Mouse (Mus musculus) forebrain, embryonic 16.5 days (tissue): ENCODE results near the gene Aff1. TPM values are rescaled to one million over a fixed set of nuclear protein-coding genes. Genes with fewer than 3 reads are reported as not detected.

Source experiments
- ATAC-seq: fragments of 200-750 bp; cut with Nextera tagmentation; 2 replicates; pipeline ENCODE4 v1.8.0; 2017; ENCODE audit warnings: mild to moderate bottlenecking, moderate library complexity
- H3K27ac ChIP-seq: fragments of 300-500 bp; sonication (generic); 2 replicates; pipeline ENCODE4 v1.5.1; 2014; ENCODE audit warnings: low read length, control low read depth
- H3K27me3 ChIP-seq: fragments of 300-500 bp; sonication (generic); replicated peaks from 2 replicates; pipeline ENCODE4 v1.6.1; 2014; ENCODE audit warnings: low read length; ENCODE audit not compliant: control insufficient read depth, insufficient read depth
- H3K36me3 ChIP-seq: fragments of 300-500 bp; sonication (generic); 2 replicates; pipeline ENCODE4 v1.6.1; 2014; ENCODE audit not compliant: control insufficient read depth, insufficient read depth
- H3K4me1 ChIP-seq: fragments of 300-500 bp; sonication (generic); replicated peaks from 2 replicates; pipeline ENCODE4 v1.6.1; 2014; ENCODE audit warnings: low read length; ENCODE audit not compliant: control insufficient read depth, insufficient read depth
- H3K4me2 ChIP-seq: fragments of 300-500 bp; sonication (generic); 2 replicates; pipeline ENCODE4 v1.6.1; 2014; ENCODE audit warnings: mild to moderate bottlenecking, low read length, control low read depth
- H3K4me3 ChIP-seq: fragments of 300-500 bp; sonication (generic); replicated peaks from 2 replicates; pipeline ENCODE4 v1.5.1; 2014; ENCODE audit warnings: mild to moderate bottlenecking, low read length, control low read depth
- H3K9ac ChIP-seq: fragments of 300-500 bp; sonication (generic); replicated peaks from 2 replicates; pipeline ENCODE4 v1.6.1; 2014; ENCODE audit warnings: low read depth, low read length, control low read depth
- H3K9me3 ChIP-seq: fragments of 300-500 bp; sonication (generic); 2 replicates; pipeline ENCODE4 v1.6.1; 2016; ENCODE audit warnings: low read length; ENCODE audit not compliant: control insufficient read depth
- WGBS: fragments of 180-500 bp; shearing (Covaris S2); extraction: QIAGEN DNeasy Blood & Tissue Kit; methylation state at CpG from one replicate; pipeline ENCODE4 v1.1.7; 2014; 5-methylcytosine and 5-hydroxymethylcytosine counted together
- polyA plus RNA-seq: library from polyadenylated mRNA; unstranded; fragments of >200 nt; fragmentation: Nextera tagmentation; extraction: Ambion mirVana; gene quantifications from 2 replicates; pipeline ENCODE4 v1.2.1, GENCODE M21; 2015

Gene Aff1
- polyA plus RNA-seq, 1 experiment from 2014 or later: 1.5 TPM

DNA sequence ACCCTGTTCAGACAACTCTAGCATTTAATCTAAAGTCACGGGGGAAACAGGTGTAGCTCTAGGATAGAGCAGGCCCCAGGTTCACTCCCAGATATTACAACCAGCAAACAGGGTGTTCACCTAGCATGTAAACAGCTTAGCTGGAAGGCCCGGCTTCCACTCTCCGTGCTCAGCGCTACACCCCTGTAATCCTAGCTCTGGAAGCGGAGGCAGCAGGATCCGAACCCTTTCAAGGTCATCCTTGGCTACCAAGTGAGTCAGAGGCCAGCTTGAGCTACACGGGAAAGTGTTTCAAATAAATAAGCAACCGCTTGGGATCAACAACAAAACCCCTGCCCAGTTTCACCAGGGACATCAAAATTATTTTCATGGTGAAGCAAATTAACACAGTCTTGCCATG is 2.0 kb upstream of the Aff1 start:
- peaks cover 15% of the 10 kb centered on the region for H3K27me3 ChIP-seq
- H3K9me3 ChIP-seq: no peaks in the 10 kb centered on the region
- no peaks in the 10 kb centered on the region for H3K36me3 ChIP-seq
- no peak overlapping the region for H3K4me2 ChIP-seq
- ATAC-seq: no peak
- peaks cover 18% of the 10 kb centered on the region for H3K4me1 ChIP-seq
- H3K9ac ChIP-seq: no peak overlapping the region
- no peak overlapping the region for H3K27ac ChIP-seq
- WGBS: 87% methylated on average over 8 of the region's 8 CpGs
- H3K4me3 ChIP-seq: no peak overlapping the region

DNA sequence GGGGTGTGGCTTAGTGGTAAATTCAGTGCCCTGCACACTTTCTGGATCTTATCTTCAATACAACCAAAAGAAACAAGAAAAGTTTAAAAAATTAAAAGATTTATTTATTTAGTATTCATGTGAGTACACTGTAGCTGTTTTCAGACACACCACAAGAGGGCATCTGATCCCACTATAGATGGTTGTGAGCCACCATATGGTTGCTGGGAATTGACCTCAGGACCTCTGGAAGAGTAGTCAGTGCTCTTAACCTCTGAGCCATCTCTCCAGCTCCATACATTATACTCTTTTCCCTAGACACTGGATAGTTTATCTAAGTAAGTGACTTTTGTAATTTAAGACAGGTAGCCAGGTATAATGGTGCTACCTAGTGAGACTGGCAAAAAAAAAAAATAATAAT is 1.0 kb upstream of the Aff1 start:
- Histone ChIP-seq H3K4me2 (no peak overlapping the region), H3K36me3 (no peaks in the 10 kb centered on the region), H3K27ac (no peak overlapping the region), H3K9ac (no peak overlapping the region), H3K9me3 (no peaks in the 10 kb centered on the region), H3K4me3 (no peak overlapping the region), H3K27me3 (peaks cover 15% of the 10 kb centered on the region), H3K4me1 (peaks cover 18% of the 10 kb centered on the region)
- no peak for ATAC-seq

DNA sequence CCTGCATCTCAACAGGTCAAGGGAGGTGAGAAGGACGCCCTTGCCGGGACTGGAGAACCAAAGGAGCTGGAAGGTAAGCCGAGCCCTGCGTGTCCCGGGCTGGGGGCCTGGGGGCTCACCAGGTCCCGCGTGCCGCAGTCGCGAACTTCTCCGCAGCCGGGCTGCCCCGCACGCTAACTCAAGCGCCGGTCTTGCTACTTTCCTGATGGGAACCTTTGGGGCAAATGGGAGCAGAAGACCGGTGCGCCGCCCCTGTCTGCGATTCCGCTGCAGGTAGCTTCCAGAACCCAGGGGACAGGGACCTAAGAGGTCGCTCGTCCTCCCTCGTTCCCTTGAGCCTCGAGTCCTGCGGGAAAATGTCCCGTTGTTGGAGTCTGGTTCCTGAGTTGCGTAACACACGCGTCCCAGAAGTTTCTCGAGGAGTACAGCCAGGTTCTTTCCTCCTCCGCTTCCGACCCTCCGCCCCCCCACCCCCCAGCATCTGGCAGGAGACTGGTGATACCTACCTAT is 412 bp downstream of the Aff1 start:
- Histone ChIP-seq H3K4me1 (peaks cover 18% of the 10 kb centered on the region), H3K27ac (no peak overlapping the region), H3K4me2 (peak overlapping the region; percentile 98), H3K36me3 (no peaks in the 10 kb centered on the region), H3K9ac (peak overlapping the region; percentile 55), H3K9me3 (no peaks in the 10 kb centered on the region), H3K4me3 (peak overlapping the region; percentile 59), H3K27me3 (peaks cover 15% of the 10 kb centered on the region)
- under 1% methylated on average over 34 of the region's 34 CpGs for WGBS
- no peak for ATAC-seq

DNA sequence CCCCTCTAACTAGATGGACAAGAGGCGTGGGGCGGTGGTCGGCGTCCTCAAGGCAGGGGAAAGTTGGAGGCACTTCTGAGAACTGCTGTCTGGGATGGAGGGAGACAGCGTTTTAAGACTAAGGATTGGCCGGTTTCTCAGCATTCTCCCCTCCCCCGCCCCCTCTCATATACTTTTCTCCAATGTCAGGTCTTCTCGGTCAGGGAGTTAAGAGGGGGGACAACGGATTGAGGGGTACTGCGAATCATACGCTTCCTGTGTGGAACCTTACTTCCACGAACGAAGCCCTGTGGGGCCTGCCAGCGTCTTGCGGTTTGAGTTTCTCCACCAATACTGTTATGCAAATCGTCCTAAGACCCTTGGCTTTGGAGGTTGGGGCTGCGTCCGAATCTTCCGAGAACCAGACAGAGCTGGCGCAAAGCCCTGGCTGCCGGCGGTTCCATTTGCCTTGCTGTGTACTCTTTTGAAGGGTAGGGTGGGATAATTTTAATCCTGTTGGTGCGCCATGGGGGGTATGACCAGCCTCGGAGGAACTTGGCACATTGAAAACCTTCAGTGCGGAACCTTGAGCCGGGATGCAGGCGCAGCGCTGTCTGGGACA is 967 bp downstream of the Aff1 start:
- Histone ChIP-seq H3K27me3 (peaks cover 15% of the 10 kb centered on the region), H3K9me3 (no peaks in the 10 kb centered on the region), H3K4me2 (peak overlapping the region; percentile 98), H3K4me3 (peak overlapping the region; percentile 59), H3K36me3 (no peaks in the 10 kb centered on the region), H3K27ac (no peak overlapping the region), H3K9ac (no peak overlapping the region), H3K4me1 (peaks cover 18% of the 10 kb centered on the region)
- no peak for ATAC-seq
- WGBS: 0% methylated on average over 28 of the region's 28 CpGs

DNA sequence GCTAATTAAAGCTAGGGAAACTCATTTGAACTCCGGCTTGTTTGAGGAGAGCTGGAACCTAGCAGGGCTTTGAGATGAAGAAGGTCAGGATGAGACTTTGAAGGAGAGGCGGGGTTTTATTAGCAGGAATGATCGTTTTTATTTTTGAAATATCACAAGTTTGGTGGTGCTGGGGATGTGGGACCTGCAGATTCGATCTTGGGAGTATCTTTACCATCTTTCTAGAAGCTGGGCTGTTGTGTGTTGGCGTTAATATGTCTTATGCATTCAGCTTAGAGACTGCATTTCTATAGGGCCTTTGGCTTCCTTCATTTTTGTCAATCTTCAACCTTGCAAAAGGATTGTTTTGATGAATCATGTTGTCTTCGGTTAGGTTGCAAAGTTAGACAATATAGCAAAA is 1.9 kb downstream of the Aff1 start:
- WGBS: 52% methylated on average over 6 of the region's 6 CpGs
- no peaks in the 10 kb centered on the region for H3K9me3 ChIP-seq
- H3K27me3 ChIP-seq: peaks cover 15% of the 10 kb centered on the region
- no peak overlapping the region for H3K9ac ChIP-seq
- ATAC-seq: no peak
- H3K4me3 ChIP-seq: no peak overlapping the region
- H3K4me2 ChIP-seq: no peak overlapping the region
- peaks cover 18% of the 10 kb centered on the region for H3K4me1 ChIP-seq
- no peaks in the 10 kb centered on the region for H3K36me3 ChIP-seq
- H3K27ac ChIP-seq: no peak overlapping the region

DNA sequence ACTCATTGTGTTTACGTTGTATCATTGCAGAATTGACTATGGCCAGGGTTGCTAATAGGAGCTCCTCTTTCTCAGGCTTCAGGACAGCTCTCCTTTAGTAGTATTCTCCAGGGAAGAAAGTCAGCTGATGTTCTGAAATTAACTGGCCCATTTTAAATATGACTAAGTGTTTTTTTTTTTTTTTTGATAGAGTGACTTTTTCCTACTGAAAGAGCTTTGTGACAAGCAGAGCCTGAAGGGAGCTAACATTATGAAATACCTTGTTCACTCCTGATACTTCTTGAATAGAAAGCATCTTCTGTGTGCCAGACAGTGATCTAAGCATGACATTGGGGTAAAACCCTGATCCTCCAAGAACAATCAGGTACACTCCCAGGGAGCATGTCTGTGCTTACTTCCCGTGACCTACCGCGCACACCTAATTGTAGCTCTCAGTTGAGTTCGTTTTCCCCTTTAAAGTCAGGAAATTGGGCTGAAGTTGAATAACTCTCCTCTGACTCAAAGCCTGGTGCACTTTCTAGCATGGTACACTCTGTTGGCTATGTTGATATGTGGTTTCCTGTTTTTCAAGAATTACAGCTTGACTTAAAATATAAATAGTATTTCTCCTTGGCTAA is 5.8 kb downstream of the Aff1 start:
- WGBS: 70% methylated on average over 5 of the region's 5 CpGs
- H3K4me3 ChIP-seq: no peak overlapping the region
- peaks cover 14% of the 10 kb centered on the region for H3K4me1 ChIP-seq
- no peaks in the 10 kb centered on the region for H3K9me3 ChIP-seq
- no peaks in the 10 kb centered on the region for H3K36me3 ChIP-seq
- H3K9ac ChIP-seq: no peak overlapping the region
- no peak overlapping the region for H3K27ac ChIP-seq
- peaks cover 12% of the 10 kb centered on the region for H3K27me3 ChIP-seq
- no peak overlapping the region for H3K4me2 ChIP-seq
- ATAC-seq: no peak

DNA sequence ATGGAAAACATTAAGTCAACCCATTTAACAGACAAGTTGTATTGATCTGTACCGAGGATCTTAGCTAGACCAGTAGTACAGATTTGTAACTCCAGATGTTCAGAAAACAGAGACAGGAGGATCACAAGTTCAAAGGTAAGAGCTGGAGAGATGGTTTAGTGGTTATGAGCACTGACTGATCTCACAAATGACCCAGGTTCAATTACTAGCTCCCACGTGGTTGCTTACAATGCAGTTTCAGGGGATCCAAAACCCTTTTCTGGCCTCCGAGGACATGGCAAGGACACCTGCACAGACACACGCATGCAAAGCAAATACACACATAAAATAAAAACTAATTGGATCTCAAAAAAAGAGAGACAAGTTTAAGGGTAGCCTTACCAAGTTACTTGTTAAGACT is 6.4 kb downstream of the Aff1 start:
- ATAC-seq: no peak
- Histone ChIP-seq H3K9me3 (no peaks in the 10 kb centered on the region), H3K4me3 (no peak overlapping the region), H3K4me1 (peaks cover 8% of the 10 kb centered on the region), H3K9ac (no peak overlapping the region), H3K27ac (no peak overlapping the region), H3K36me3 (no peaks in the 10 kb centered on the region), H3K4me2 (no peak overlapping the region), H3K27me3 (peaks cover 6% of the 10 kb centered on the region; the same call in 1 of the 2 replicates)
- WGBS: 85% methylated on average over 4 of the region's 4 CpGs

DNA sequence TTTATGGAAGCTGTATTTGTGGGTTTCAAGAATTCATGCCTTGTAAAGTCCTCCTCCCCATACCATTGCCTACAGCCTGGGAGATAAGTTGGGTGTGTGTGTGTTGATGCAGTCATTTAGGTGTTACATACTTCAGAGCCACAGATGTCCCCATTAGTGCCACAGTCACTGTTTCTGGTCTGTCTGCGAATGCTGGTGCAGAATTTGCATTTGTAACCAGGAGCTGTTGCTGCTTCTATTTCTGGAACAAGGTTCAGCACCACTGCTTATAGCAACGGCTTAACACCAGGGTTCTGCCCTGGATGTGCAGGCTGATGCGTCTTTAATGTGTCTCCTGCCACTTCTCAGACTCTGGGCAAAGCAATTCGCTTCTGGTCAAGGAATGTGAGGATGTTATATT is 7.4 kb downstream of the Aff1 start:
- Histone ChIP-seq H3K9ac (no peak overlapping the region), H3K4me1 (peaks cover 7% of the 10 kb centered on the region), H3K27ac (no peak overlapping the region), H3K9me3 (no peaks in the 10 kb centered on the region), H3K27me3 (no peaks in the 10 kb centered on the region), H3K4me2 (no peak overlapping the region), H3K36me3 (no peaks in the 10 kb centered on the region), H3K4me3 (no peak overlapping the region)
- WGBS: 54% methylated on average over 4 of the region's 4 CpGs
- ATAC-seq: no peak

DNA sequence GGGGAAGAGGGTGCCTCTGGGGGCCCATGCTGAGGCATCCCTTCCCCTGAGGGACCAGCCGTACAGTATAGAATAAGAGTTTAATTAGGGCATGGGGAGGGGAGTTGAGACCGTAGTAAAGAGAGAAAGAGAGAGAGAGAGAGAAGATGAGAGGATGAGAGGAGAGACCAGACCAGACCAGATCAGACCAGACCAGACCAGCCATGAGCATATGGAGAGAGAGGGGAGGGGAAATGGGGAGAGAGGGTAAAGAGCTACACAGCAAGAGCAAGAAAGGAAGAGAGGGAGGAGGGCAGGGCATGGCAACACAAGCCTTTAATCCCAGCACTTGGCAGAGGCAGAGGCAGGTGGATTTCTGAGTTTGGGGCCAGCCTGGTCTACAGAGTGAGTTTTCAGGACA is 8.5 kb downstream of the Aff1 start:
- Histone ChIP-seq H3K9me3 (no peaks in the 10 kb centered on the region), H3K9ac (no peak overlapping the region), H3K27ac (no peak overlapping the region), H3K36me3 (no peaks in the 10 kb centered on the region), H3K4me2 (no peak overlapping the region), H3K4me1 (peaks cover 7% of the 10 kb centered on the region), H3K4me3 (no peak overlapping the region), H3K27me3 (no peaks in the 10 kb centered on the region)
- no peak for ATAC-seq
- 57% methylated on average over 2 of the region's 2 CpGs for WGBS
